Mouse (Mus musculus): ENCODE results near the gene Tmem86a. TPM values are rescaled to one million over a fixed set of nuclear protein-coding genes. Genes with fewer than 3 reads are reported as not detected.

Gene Tmem86a
- polyA plus RNA-seq, 1 experiment from 2014 or later = 21.3 TPM

DNA sequence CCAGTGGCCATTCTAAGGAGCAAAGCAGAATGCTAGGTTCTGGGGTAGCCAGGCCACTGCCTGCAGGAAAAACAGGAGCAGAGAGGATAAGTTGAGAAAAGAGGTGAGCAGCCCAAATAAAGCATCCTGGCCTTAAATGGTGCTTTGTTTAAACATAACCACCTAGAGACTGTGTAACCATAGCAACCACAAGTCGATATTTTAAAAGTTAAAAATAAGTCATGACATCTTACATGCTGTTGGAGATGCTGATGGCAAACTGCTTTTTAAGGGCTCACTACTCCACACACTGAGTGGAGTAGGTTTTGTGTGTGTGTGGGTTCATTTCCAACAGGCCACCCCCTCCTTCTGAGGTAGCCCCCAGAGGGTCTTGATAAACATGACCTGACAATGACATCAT lies 34.7 kb downstream of the Tmem86a start:
- Histone ChIP-seq H3K9ac (no peak overlapping the region), H3K27ac (no peak overlapping the region), H3K9me3 (no peaks in the 10 kb centered on the region), H3K4me3 (no peak overlapping the region), H3K4me1 (no peaks in the 10 kb centered on the region), H3K4me2 (replicated peaks) (no peak overlapping the region), H3K36me3 (no peaks in the 10 kb centered on the region), H3K27me3 (no peaks in the 10 kb centered on the region)
- no peak for ATAC-seq (ENCODE audit: insufficient number of reproducible peaks, insufficient read depth, low FRiP score, low TSS enrichment)
- WGBS = 75% methylated on average over 1 of the region's 1 CpGs

DNA sequence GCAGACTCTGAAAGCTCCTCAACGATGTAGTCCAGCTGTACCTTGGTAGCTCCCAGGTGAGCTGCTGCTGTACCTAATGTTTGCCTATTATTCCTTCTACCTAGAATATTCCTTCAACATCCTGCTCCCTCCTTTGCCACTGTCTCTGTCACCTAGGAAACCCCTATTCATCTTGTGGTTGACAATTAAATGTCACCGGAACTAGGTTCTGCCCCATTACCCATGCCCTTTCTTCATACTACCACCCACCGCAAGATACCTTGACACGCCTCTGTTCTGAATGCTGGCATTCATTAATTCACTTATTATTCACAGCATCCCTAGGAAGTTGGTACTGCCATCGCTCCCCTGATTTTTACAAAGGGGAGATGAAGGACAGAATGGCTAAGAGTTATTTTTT lies 43.5 kb downstream of the Tmem86a start:
- WGBS = 83% methylated on average over 5 of the region's 5 CpGs
- H3K9me3 ChIP-seq = no peaks in the 10 kb centered on the region
- no peak for ATAC-seq (ENCODE audit: insufficient number of reproducible peaks, insufficient read depth, low FRiP score, low TSS enrichment)

DNA sequence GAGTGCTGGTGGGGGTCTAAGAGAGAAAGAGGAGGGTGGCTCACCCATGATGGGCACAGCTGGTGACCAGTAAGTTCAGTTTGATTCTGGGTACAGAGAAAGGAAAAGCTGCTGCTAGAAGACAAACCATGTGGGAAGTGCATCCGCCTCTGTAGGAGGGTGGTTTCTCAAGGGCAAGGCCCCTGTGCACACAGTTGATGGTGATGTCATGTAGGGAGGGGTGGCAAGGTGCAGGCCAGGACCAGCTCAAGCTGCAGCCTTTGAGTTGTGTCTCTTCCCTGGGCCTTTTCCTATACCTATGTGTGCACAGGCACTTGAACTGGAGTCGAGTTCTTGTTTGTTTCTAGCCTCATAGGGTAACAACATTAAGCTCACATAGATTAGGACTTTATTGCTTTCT lies 44.6 kb downstream of the Tmem86a start:
- Histone ChIP-seq H3K4me1 (no peaks in the 10 kb centered on the region), H3K4me3 (no peak overlapping the region), H3K4me2 (replicated peaks) (no peak overlapping the region), H3K9ac (no peak overlapping the region), H3K27ac (no peak overlapping the region), H3K36me3 (no peaks in the 10 kb centered on the region), H3K27me3 (no peaks in the 10 kb centered on the region), H3K9me3 (no peaks in the 10 kb centered on the region)
- no peak for ATAC-seq (ENCODE audit: insufficient number of reproducible peaks, insufficient read depth, low FRiP score, low TSS enrichment)
- 72% methylated on average over 2 of the region's 2 CpGs for WGBS

More for the DNA sequence above, 43.5 kb downstream of the Tmem86a start:
- no peaks in the 10 kb centered on the region for H3K27me3 ChIP-seq
- no peak overlapping the region for H3K27ac ChIP-seq
- H3K36me3 ChIP-seq = no peaks in the 10 kb centered on the region
- no peak overlapping the region for H3K4me3 ChIP-seq
- H3K9ac ChIP-seq = no peak overlapping the region
- no peaks in the 10 kb centered on the region for H3K4me1 ChIP-seq
- H3K4me2 ChIP-seq (replicated peaks) = no peak overlapping the region

GRCm38 (mm10) chr7:47098044-47098443 lies 47.6 kb downstream of the Tmem86a start:
- Histone ChIP-seq H3K36me3 (no peaks in the 10 kb centered on the region), H3K9me3 (no peaks in the 10 kb centered on the region), H3K27ac (no peak overlapping the region), H3K4me2 (replicated peaks) (no peak overlapping the region), H3K27me3 (no peaks in the 10 kb centered on the region), H3K4me3 (no peak overlapping the region), H3K4me1 (no peaks in the 10 kb centered on the region), H3K9ac (no peak overlapping the region)
- no peak for ATAC-seq (ENCODE audit: insufficient number of reproducible peaks, insufficient read depth, low FRiP score, low TSS enrichment)
- 58% methylated on average over 7 of the region's 7 CpGs for WGBS

DNA sequence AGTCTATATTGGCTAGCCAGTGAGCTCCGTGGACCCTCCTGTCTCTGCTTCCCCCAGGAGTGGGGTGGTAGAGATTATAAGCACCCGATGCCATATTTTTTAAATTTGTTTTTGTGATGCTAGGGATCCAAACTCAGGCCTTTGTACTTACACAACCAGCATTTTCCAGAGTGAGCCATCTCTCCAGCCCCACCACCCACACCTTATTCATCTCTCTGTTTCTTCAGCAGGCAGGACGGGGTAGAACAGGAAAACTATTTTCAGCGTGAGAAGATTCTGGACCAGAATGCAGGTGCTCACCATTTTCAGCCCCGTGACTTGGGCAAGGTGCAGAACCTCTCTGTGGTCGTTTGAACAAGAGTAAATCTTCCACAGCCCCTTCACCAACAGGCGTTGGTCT lies 48.9 kb downstream of the Tmem86a start:
- 80% methylated on average over 7 of the region's 7 CpGs for WGBS
- H3K9ac ChIP-seq = no peak overlapping the region
- no peak for ATAC-seq (ENCODE audit: insufficient number of reproducible peaks, insufficient read depth, low FRiP score, low TSS enrichment)
- no peaks in the 10 kb centered on the region for H3K36me3 ChIP-seq
- H3K27me3 ChIP-seq = no peaks in the 10 kb centered on the region
- H3K27ac ChIP-seq = no peak overlapping the region
- H3K4me3 ChIP-seq = no peak overlapping the region
- no peak overlapping the region for H3K4me2 ChIP-seq (replicated peaks)
- no peaks in the 10 kb centered on the region for H3K4me1 ChIP-seq
- no peaks in the 10 kb centered on the region for H3K9me3 ChIP-seq

- Histone ChIP-seq H3K4me3 (no peak overlapping the region), H3K27ac (no peak overlapping the region), H3K36me3 (no peaks in the 10 kb centered on the region), H3K9me3 (no peaks in the 10 kb centered on the region), H3K9ac (no peak overlapping the region), H3K27me3 (no peaks in the 10 kb centered on the region), H3K4me1 (no peaks in the 10 kb centered on the region), H3K4me2 (replicated peaks) (no peak overlapping the region)
- ATAC-seq (ENCODE audit: insufficient number of reproducible peaks, insufficient read depth, low FRiP score, low TSS enrichment) = no peak
- WGBS = 65% methylated on average over 6 of the region's 6 CpGs
Observed at GRCm38 (mm10) chr7:47100615-47101014, 50.2 kb downstream of the Tmem86a start.

GRCm38 (mm10) chr7:47102970-47103369 lies 52.6 kb downstream of the Tmem86a start:
- no peak overlapping the region for H3K27ac ChIP-seq
- no peak for ATAC-seq (ENCODE audit: insufficient number of reproducible peaks, insufficient read depth, low FRiP score, low TSS enrichment)
- no peak overlapping the region for H3K4me2 ChIP-seq (replicated peaks)
- WGBS = 51% methylated on average over 2 of the region's 2 CpGs
- no peaks in the 10 kb centered on the region for H3K36me3 ChIP-seq
- H3K27me3 ChIP-seq = no peaks in the 10 kb centered on the region
- H3K9me3 ChIP-seq = no peaks in the 10 kb centered on the region
- no peak overlapping the region for H3K9ac ChIP-seq
- no peaks in the 10 kb centered on the region for H3K4me1 ChIP-seq
- H3K4me3 ChIP-seq = no peak overlapping the region

GRCm38 (mm10) chr7:47103671-47104414 lies 53.4 kb downstream of the Tmem86a start:
- no peak for ATAC-seq (ENCODE audit: insufficient number of reproducible peaks, insufficient read depth, low FRiP score, low TSS enrichment)
- Histone ChIP-seq H3K4me2 (replicated peaks) (no peak overlapping the region), H3K27me3 (no peaks in the 10 kb centered on the region), H3K4me3 (no peak overlapping the region), H3K4me1 (no peaks in the 10 kb centered on the region), H3K9ac (no peak overlapping the region), H3K36me3 (no peaks in the 10 kb centered on the region), H3K27ac (no peak overlapping the region), H3K9me3 (no peaks in the 10 kb centered on the region)
- WGBS = 79% methylated on average over 1 of the region's 1 CpGs

Small RNA genes lying within 50 kb of the gene (microRNA-seq; reads per million reads assigned to microRNA genes)
- not detected for gene Mir7056

Other genes starting within 250 kb of the Tmem86a start
- gene Ldha, start 209.1 kb upstream of the Tmem86a start, polyA plus RNA-seq (2016; fragmentation: Nextera tagmentation; extraction: Ambion mirVana) = 1,101 and 1,118 TPM in 2 replicates
- gene Ldhc, start 189.4 kb upstream of the Tmem86a start, polyA plus RNA-seq (2016; fragmentation: Nextera tagmentation; extraction: Ambion mirVana) = not detected in 2 replicates
- 210 and 232 TPM in 2 replicates for gene Tsg101, start 130.6 kb upstream of the Tmem86a start, polyA plus RNA-seq (2016; fragmentation: Nextera tagmentation; extraction: Ambion mirVana)
- gene Uevld, start 92.1 kb upstream of the Tmem86a start, polyA plus RNA-seq (2016; fragmentation: Nextera tagmentation; extraction: Ambion mirVana) = 11.1 and 13.0 TPM in 2 replicates
- gene Gm9999, start 67.0 kb upstream of the Tmem86a start, polyA plus RNA-seq (2016; fragmentation: Nextera tagmentation; extraction: Ambion mirVana) = not detected in 2 replicates
- 16.6 and 18.1 TPM in 2 replicates for gene Spty2d1, start 42.2 kb upstream of the Tmem86a start, polyA plus RNA-seq (2016; fragmentation: Nextera tagmentation; extraction: Ambion mirVana)
- gene Ptpn5, start 83.1 kb downstream of the Tmem86a start, polyA plus RNA-seq (2016; fragmentation: Nextera tagmentation; extraction: Ambion mirVana) = 2.3 and 4.4 TPM in 2 replicates
- not detected in 2 replicates for gene Mrgpra6, start 154.3 kb downstream of the Tmem86a start, polyA plus RNA-seq (2016; fragmentation: Nextera tagmentation; extraction: Ambion mirVana)
- not detected in 2 replicates for gene Mrgpra9, start 202.2 kb downstream of the Tmem86a start, polyA plus RNA-seq (2016; fragmentation: Nextera tagmentation; extraction: Ambion mirVana)